Mouse (Mus musculus): ENCODE results near the gene Mrc2.

- TF ChIP-seq CTCF (IDR thresholded peaks at IDR 0.05; ENCODE audit: low read depth), result no peak
- TF ChIP-seq EP300 (IDR thresholded peaks at IDR 0.05; ENCODE audit: low read depth), result no peak
Observed at GRCm38 (mm10) chr11:105246369-105246768, 46.1 kb upstream of the Mrc2 start.
